Mouse (Mus musculus): ENCODE measurements at regions not wholly inside any gene's neighbourhood (a gene's known extent, or its start where the extent isn't known, plus 50 kb on each side); places are given as distances from the start of the nearest gene placed in this dataset.

DNA sequence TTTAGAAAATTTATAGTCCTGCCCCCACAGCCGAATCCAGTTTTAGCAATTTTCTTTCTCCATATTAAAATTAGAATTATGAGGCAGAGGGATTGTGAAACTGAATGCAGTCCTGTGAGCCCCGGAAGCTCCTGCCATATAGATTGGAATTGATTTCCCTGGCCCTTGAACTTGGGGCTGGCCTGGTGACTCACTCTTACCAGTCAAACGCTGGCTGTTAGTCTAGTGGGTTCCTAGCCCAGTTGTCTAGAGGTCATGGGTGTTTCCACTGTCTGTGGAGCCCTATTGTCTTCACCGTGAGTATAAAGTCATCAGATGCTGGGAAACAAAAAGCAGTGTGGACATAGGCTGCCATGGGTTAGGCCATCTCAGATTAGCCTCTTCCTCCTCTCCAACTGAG lies 173.2 kb upstream of the Camk1g start:
- ATAC-seq (replicated peaks; ENCODE audit: low FRiP score) (no peak), DNase-seq (ENCODE audit: low spot score) (no peak)
- H3K4me3 ChIP-seq (ENCODE audit: low read depth, low read length), result no peak overlapping the region
- H3K27me3 ChIP-seq (ENCODE audit: control insufficient read depth, insufficient read depth, low read length), result no peaks in the 10 kb centered on the region
- H3K27ac ChIP-seq (ENCODE audit: low read depth, low read length), result no peak overlapping the region
- no peak overlapping the region for H3K4me2 ChIP-seq (ENCODE audit: low read depth, low read length, severe bottlenecking)
- 80% methylated on average over 4 of the region's 4 CpGs for WGBS
- no peaks in the 10 kb centered on the region; the same call in 1 of the 2 replicates for H3K4me1 ChIP-seq (replicated peaks; ENCODE audit: control insufficient read depth, insufficient read depth, low read length)
- H3K36me3 ChIP-seq (ENCODE audit: control insufficient read depth, insufficient read depth, low read length), result no peaks in the 10 kb centered on the region
- no peak overlapping the region for H3K9ac ChIP-seq (ENCODE audit: low read length)
- H3K9me3 ChIP-seq (ENCODE audit: control insufficient read depth, low read length), result no peaks in the 10 kb centered on the region

DNA sequence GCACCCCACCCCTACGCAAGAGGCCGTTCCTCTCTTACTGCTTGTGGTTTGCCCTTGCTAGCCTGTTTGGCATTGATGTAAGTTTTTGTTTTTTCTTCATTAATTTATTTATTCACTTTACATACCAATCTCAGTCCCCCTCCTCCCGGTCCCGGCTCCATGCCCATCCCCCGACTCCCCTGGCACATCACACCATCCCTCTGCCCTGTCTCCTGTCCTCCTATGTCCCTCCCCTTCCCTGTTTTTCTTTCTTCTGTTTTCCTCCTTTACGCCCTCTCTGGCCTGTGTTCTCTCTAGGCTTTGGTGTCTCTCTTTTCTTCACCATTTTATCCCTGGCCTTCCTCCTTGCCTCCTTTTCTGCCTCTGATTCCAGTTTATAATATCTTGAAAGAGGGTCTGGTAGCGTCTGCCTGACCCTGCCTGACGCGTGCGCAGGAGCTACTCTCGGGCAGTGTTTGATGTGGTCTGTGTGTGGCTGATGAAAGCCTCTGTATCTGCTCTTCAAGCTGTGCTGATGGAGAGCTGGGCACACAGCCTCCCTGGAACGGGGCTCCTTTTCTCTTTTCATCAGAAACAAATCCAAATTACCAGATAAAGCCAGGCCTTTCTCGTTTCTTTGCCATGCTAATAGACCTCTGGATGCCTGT lies 172.0 kb upstream of the Camk1g start:
- Histone ChIP-seq H3K27me3 (ENCODE audit: control insufficient read depth, insufficient read depth, low read length) (no peaks in the 10 kb centered on the region), H3K27ac (ENCODE audit: low read depth, low read length) (no peak overlapping the region), H3K4me1 (replicated peaks; ENCODE audit: control insufficient read depth, insufficient read depth, low read length) (no peaks in the 10 kb centered on the region; the same call in 1 of the 2 replicates), H3K9me3 (ENCODE audit: control insufficient read depth, low read length) (no peaks in the 10 kb centered on the region), H3K9ac (ENCODE audit: low read length) (no peak overlapping the region), H3K4me2 (ENCODE audit: low read depth, low read length, severe bottlenecking) (no peak overlapping the region), H3K36me3 (ENCODE audit: control insufficient read depth, insufficient read depth, low read length) (no peaks in the 10 kb centered on the region), H3K4me3 (ENCODE audit: low read depth, low read length) (no peak overlapping the region)
- DNase-seq (ENCODE audit: low spot score) (no peak), ATAC-seq (replicated peaks; ENCODE audit: low FRiP score) (no peak)
- 24% methylated on average over 13 of the region's 13 CpGs for WGBS

- H3K36me3 ChIP-seq (ENCODE audit: control insufficient read depth, insufficient read depth, low read length), result no peaks in the 10 kb centered on the region
- H3K9ac ChIP-seq (ENCODE audit: low read length), result no peak overlapping the region
- H3K27ac ChIP-seq (ENCODE audit: low read depth, low read length), result no peak overlapping the region
- H3K4me3 ChIP-seq (ENCODE audit: low read depth, low read length), result no peak overlapping the region
- no peak for DNase-seq (ENCODE audit: low spot score)
- no peak for ATAC-seq (replicated peaks; ENCODE audit: low FRiP score)
- no peaks in the 10 kb centered on the region for H3K9me3 ChIP-seq (ENCODE audit: control insufficient read depth, low read length)
- 74% methylated on average over 4 of the region's 4 CpGs for WGBS
- no peaks in the 10 kb centered on the region for H3K27me3 ChIP-seq (ENCODE audit: control insufficient read depth, insufficient read depth, low read length)
- no peaks in the 10 kb centered on the region; the same call in 1 of the 2 replicates for H3K4me1 ChIP-seq (replicated peaks; ENCODE audit: control insufficient read depth, insufficient read depth, low read length)
- no peak overlapping the region for H3K4me2 ChIP-seq (ENCODE audit: low read depth, low read length, severe bottlenecking)
Observed at GRCm38 (mm10) chr1:193541281-193541680, 171.2 kb upstream of the Camk1g start.

- DNase-seq (ENCODE audit: low spot score), result no peak
- no peak for ATAC-seq (replicated peaks; ENCODE audit: low FRiP score)
- 69% methylated on average over 5 of the region's 5 CpGs for WGBS
- H3K9ac ChIP-seq (ENCODE audit: low read length), result no peak overlapping the region
- no peaks in the 10 kb centered on the region for H3K36me3 ChIP-seq (ENCODE audit: control insufficient read depth, insufficient read depth, low read length)
- H3K4me1 ChIP-seq (replicated peaks; ENCODE audit: control insufficient read depth, insufficient read depth, low read length), result no peaks in the 10 kb centered on the region; the same call in 1 of the 2 replicates
- no peak overlapping the region for H3K4me3 ChIP-seq (ENCODE audit: low read depth, low read length)
- no peaks in the 10 kb centered on the region for H3K9me3 ChIP-seq (ENCODE audit: control insufficient read depth, low read length)
- no peak overlapping the region for H3K4me2 ChIP-seq (ENCODE audit: low read depth, low read length, severe bottlenecking)
- H3K27me3 ChIP-seq (ENCODE audit: control insufficient read depth, insufficient read depth, low read length), result no peaks in the 10 kb centered on the region
- H3K27ac ChIP-seq (ENCODE audit: low read depth, low read length), result no peak overlapping the region
Observed at GRCm38 (mm10) chr1:193540486-193540885, 170.4 kb upstream of the Camk1g start.

DNA sequence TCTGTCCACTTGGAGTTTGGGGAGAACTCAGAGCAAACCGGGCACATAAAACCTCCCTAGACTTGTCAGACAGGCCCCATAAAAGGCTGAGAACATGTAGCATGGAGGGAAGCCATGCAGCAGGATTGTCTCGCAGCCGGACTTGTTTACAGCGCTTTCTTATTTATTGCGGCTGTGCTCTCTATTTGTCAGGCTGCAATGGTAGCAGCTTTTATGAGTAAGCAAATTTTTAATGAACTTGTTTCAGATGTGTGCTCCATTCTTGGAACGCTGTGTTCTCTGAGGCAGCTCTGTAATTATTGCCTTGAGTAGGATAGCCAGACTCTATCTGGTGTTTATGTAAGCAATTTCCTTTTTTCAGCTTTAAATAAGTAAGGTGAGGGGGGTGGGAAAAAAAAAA lies 169.2 kb upstream of the Camk1g start:
- Histone ChIP-seq H3K27ac (ENCODE audit: low read depth, low read length) (no peak overlapping the region), H3K36me3 (ENCODE audit: control insufficient read depth, insufficient read depth, low read length) (no peaks in the 10 kb centered on the region), H3K4me1 (replicated peaks; ENCODE audit: control insufficient read depth, insufficient read depth, low read length) (no peaks in the 10 kb centered on the region), H3K9ac (ENCODE audit: low read length) (no peak overlapping the region), H3K27me3 (ENCODE audit: control insufficient read depth, insufficient read depth, low read length) (no peaks in the 10 kb centered on the region), H3K4me2 (ENCODE audit: low read depth, low read length, severe bottlenecking) (no peak overlapping the region), H3K4me3 (ENCODE audit: low read depth, low read length) (no peak overlapping the region), H3K9me3 (ENCODE audit: control insufficient read depth, low read length) (no peaks in the 10 kb centered on the region)
- no peak for ATAC-seq (replicated peaks; ENCODE audit: low FRiP score)
- DNase-seq (ENCODE audit: low spot score), result no peak
- WGBS, result 86% methylated on average over 6 of the region's 6 CpGs

GRCm38 (mm10) chr1:193538425-193538824 lies 168.3 kb upstream of the Camk1g start:
- Histone ChIP-seq H3K36me3 (ENCODE audit: control insufficient read depth, insufficient read depth, low read length) (no peaks in the 10 kb centered on the region), H3K27me3 (ENCODE audit: control insufficient read depth, insufficient read depth, low read length) (no peaks in the 10 kb centered on the region), H3K4me2 (ENCODE audit: low read depth, low read length, severe bottlenecking) (no peak overlapping the region), H3K27ac (ENCODE audit: low read depth, low read length) (no peak overlapping the region), H3K9ac (ENCODE audit: low read length) (no peak overlapping the region), H3K4me3 (ENCODE audit: low read depth, low read length) (no peak overlapping the region), H3K4me1 (replicated peaks; ENCODE audit: control insufficient read depth, insufficient read depth, low read length) (no peaks in the 10 kb centered on the region), H3K9me3 (ENCODE audit: control insufficient read depth, low read length) (no peaks in the 10 kb centered on the region)
- 80% methylated on average over 2 of the region's 2 CpGs for WGBS
- ATAC-seq (replicated peaks; ENCODE audit: low FRiP score) (no peak), DNase-seq (ENCODE audit: low spot score) (no peak)

GRCm38 (mm10) chr1:193537616-193538015 lies 167.5 kb upstream of the Camk1g start:
- Histone ChIP-seq H3K4me3 (ENCODE audit: low read depth, low read length) (no peak overlapping the region), H3K36me3 (ENCODE audit: control insufficient read depth, insufficient read depth, low read length) (no peaks in the 10 kb centered on the region), H3K9me3 (ENCODE audit: control insufficient read depth, low read length) (no peaks in the 10 kb centered on the region), H3K4me1 (replicated peaks; ENCODE audit: control insufficient read depth, insufficient read depth, low read length) (no peaks in the 10 kb centered on the region), H3K4me2 (ENCODE audit: low read depth, low read length, severe bottlenecking) (no peak overlapping the region), H3K27ac (ENCODE audit: low read depth, low read length) (no peak overlapping the region), H3K27me3 (ENCODE audit: control insufficient read depth, insufficient read depth, low read length) (no peaks in the 10 kb centered on the region), H3K9ac (ENCODE audit: low read length) (no peak overlapping the region)
- WGBS, result 96% methylated on average over 5 of the region's 5 CpGs
- ATAC-seq (replicated peaks; ENCODE audit: low FRiP score), result no peak
- DNase-seq (ENCODE audit: low spot score), result no peak

- Histone ChIP-seq H3K9ac (ENCODE audit: low read length) (no peak overlapping the region), H3K9me3 (ENCODE audit: control insufficient read depth, low read length) (no peaks in the 10 kb centered on the region), H3K27ac (ENCODE audit: low read depth, low read length) (no peak overlapping the region), H3K27me3 (ENCODE audit: control insufficient read depth, insufficient read depth, low read length) (no peaks in the 10 kb centered on the region), H3K4me3 (ENCODE audit: low read depth, low read length) (no peak overlapping the region), H3K4me2 (ENCODE audit: low read depth, low read length, severe bottlenecking) (no peak overlapping the region), H3K4me1 (replicated peaks; ENCODE audit: control insufficient read depth, insufficient read depth, low read length) (no peaks in the 10 kb centered on the region), H3K36me3 (ENCODE audit: control insufficient read depth, insufficient read depth, low read length) (no peaks in the 10 kb centered on the region)
- DNase-seq (ENCODE audit: low spot score), result no peak
- ATAC-seq (replicated peaks; ENCODE audit: low FRiP score), result no peak
Observed at GRCm38 (mm10) chr1:193536552-193536951, 166.5 kb upstream of the Camk1g start.

GRCm38 (mm10) chr1:193534449-193534848 lies 164.4 kb upstream of the Camk1g start:
- WGBS, result 86% methylated on average over 4 of the region's 4 CpGs

More at GRCm38 (mm10) chr1:193534449-193534848, 164.4 kb upstream of the Camk1g start:
- no peaks in the 10 kb centered on the region for H3K27me3 ChIP-seq (ENCODE audit: control insufficient read depth, insufficient read depth, low read length)
- no peak overlapping the region for H3K27ac ChIP-seq (ENCODE audit: low read depth, low read length)
- H3K36me3 ChIP-seq (ENCODE audit: control insufficient read depth, insufficient read depth, low read length), result no peaks in the 10 kb centered on the region
- H3K4me1 ChIP-seq (replicated peaks; ENCODE audit: control insufficient read depth, insufficient read depth, low read length), result no peaks in the 10 kb centered on the region
- no peak for DNase-seq (ENCODE audit: low spot score)
- no peak overlapping the region for H3K9ac ChIP-seq (ENCODE audit: low read length)
- H3K4me3 ChIP-seq (ENCODE audit: low read depth, low read length), result no peak overlapping the region
- no peak overlapping the region for H3K4me2 ChIP-seq (ENCODE audit: low read depth, low read length, severe bottlenecking)
- no peaks in the 10 kb centered on the region for H3K9me3 ChIP-seq (ENCODE audit: control insufficient read depth, low read length)
- no peak for ATAC-seq (replicated peaks; ENCODE audit: low FRiP score)

All from forebrain, embryonic 11.5 days (tissue).